Mouse (Mus musculus): ENCODE measurements at regions not wholly inside any gene's neighbourhood (a gene's known extent, or its start where the extent isn't known, plus 50 kb on each side); places are given as distances from the start of the nearest gene placed in this dataset. TPM values are rescaled to one million over a fixed set of nuclear protein-coding genes. Genes with fewer than 3 reads are reported as not detected.

GRCm38 (mm10) chr3:38544718-38545500 lies 60.3 kb upstream of the Ankrd50 start:
- intact Hi-C loops (cut with DNase I), result no loop called here
- DNase-seq (ENCODE audit: low spot score in 2 of 2), result no peak

DNA sequence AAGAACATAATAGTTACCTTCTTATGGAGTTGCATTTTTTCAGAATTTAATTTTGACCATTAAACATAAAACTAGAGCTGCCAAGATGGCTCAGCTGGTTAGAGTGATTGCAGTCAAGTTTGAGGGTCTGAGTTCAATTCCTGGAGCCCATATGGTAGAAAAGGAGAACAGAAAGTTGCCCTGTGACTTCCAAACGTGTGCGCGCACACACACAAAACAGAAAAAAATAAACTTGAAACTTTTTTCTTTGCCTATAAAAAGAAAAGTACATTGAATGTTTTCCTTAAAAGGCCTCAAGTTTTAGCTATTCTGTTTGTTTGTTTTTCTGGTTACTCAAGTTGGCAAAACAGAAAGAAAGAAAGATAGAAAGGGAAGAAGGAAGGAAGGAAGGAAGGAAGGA lies 59.2 kb upstream of the Ankrd50 start:
- intact Hi-C loops (cut with DNase I), result no loop called here
- no peak for DNase-seq (ENCODE audit: low spot score in 2 of 2)

- DNase-seq (ENCODE audit: low spot score in 2 of 2), result no peak
- intact Hi-C loops (cut with DNase I), result no loop called here
Measured at GRCm38 (mm10) chr3:38541296-38541695, 56.7 kb upstream of the Ankrd50 start.

- intact Hi-C loops (cut with DNase I), result no loop called here
- DNase-seq (ENCODE audit: low spot score in 2 of 2), result no peak
Measured at GRCm38 (mm10) chr3:38538309-38538708, 53.7 kb upstream of the Ankrd50 start.

DNA sequence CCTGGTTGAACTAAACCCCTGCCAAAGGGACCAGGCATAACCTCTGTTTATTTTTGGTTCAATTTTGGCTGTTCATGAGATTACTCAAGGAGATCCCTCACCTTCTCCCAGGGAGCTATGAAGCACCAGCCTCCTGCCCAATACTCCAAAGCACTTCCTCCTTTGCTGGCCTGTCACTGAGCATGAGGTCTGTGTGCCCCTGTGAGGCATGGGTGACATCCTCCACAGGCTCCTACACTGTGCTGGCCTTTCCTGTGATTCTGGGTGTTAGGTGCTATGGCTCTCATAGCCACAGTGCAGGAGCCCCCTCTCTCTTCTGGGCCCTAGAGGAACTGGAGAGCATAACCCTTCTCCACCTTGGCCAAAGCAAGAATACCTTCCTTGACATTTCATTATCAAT lies 53.1 kb upstream of the Ankrd50 start:
- no peak for DNase-seq (ENCODE audit: low spot score in 2 of 2)
- intact Hi-C loops (cut with DNase I), result no loop called here

Small RNA genes in the stretch of these regions (microRNA-seq; reads per million reads assigned to microRNA genes)
- not detected for gene Gm24462

Data from left cerebral cortex, postnatal 36 days (tissue).